Mouse (Mus musculus): ENCODE measurements around the gene Mast4. TPM values are rescaled to one million over a fixed set of nuclear protein-coding genes. Genes with fewer than 3 reads are reported as not detected.

Gene Mast4
- polyA plus RNA-seq, 1 experiment from 2014 or later, result 10.5 TPM

DNA sequence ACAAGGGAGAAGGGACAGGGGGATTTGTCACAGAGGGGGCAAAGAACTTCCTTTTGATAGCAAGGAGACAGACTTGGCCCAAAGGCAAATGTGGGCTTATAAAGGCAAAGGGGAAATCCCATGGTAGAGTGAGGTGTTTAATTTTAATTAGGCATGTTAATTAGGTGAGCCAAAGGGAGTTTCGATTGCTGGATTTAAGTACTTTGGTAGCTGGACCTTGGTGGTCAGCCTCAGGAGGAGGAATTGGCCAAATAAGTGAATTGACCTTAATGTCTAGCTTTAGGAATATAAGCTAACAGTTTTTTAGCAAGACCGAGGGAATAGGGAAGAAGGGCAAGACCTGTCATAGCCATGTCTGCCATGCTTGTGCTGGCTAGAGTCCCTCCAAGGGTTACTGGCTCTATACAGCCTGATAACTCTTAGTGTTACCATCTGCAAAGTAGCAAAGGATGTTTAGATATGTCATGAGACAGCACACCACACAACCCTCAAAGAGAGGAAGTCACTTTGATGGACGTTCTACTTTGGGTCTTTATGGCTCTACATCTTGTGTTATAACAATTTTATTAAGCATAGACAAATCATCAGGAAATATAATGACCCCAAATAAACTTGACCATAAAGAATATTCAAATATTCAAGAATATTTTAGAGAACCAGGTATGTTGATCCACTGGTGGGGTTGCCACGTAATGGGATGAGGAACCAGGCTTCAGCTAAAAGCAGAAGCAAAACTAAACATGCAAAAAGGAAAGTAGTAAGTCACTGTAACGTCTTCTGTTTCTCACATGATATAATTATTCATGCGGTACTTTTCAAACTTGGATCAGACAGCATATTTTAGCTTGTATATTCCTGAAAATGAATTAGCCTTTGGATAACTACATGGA is 644.9 kb downstream of the Mast4 start:
- ChIA-PET CTCF (interaction anchor here (1.0 to 1.6 kb wide), 2 partner anchors 10 to 26 kb away, joined by 3 to 6 read pairs; no protein-coding TSS in a partner anchor), POLR2A (no interaction called here)
- in situ Hi-C loops (cut with MboI; ENCODE audit: low pct_unique_long_range_greater_than_20kb), result loop anchor here (5.0 to 10.0 kb wide), 3 partner anchors 43 to 955 kb away; no protein-coding TSS in a partner anchor
- no peak for TF ChIP-seq CTCF (IDR thresholded peaks at IDR 0.05)
- DNase-seq (ENCODE audit: low read depth, low spot score) (no peak), ATAC-seq (no peak)
- H3K27me3 ChIP-seq, result no peaks in the 10 kb centered on the region

DNA sequence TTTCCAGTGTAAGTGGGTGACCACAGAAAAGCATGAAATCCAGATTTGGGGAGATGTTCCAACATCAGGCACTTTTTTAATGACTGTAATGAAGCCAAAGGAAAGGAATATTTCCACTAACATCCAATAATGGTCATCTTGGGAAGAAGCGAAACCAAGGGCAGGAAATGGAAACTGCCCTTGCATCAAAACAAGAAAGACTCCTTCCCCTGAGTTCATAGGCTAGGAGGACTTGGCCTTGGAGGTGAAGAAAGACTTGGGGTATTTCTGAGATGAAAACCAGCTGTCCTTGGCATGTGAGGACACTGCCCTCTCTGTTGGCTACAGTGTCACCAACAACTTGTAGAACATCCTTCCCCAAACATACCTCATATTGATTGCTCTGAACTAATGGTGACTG is 646.2 kb downstream of the Mast4 start:
- in situ Hi-C loops (cut with MboI; ENCODE audit: low pct_unique_long_range_greater_than_20kb), result loop anchor here (10.0 kb wide), 2 partner anchors 217 to 957 kb away; no protein-coding TSS in a partner anchor
- ATAC-seq (no peak), DNase-seq (ENCODE audit: low read depth, low spot score) (no peak)
- ChIA-PET CTCF (no interaction called here), POLR2A (no interaction called here)
- no peaks in the 10 kb centered on the region for H3K27me3 ChIP-seq
- TF ChIP-seq CTCF (IDR thresholded peaks at IDR 0.05), result no peak

DNA sequence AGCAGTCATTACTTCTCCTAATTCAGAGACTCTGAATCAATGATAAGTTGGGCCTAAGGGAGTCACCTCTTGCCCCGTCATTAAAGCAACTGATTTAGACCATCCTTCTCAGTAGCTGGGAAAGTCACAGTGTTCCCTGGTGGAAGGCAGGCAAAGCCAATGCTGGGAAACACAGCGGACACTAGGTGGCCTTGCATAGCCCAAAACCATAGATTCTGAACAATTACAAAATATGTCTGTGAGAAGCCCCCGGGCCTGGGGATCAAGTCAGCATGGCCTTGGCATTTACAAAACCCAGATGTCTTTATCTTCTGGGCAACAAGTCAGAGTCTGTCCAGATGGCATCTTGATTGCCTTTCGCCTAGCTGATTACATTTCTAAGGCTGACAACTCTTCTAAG is 649.4 kb downstream of the Mast4 start:
- ATAC-seq (no peak), DNase-seq (ENCODE audit: low read depth, low spot score) (no peak)
- TF ChIP-seq CTCF (IDR thresholded peaks at IDR 0.05), result no peak
- no peaks in the 10 kb centered on the region for H3K27me3 ChIP-seq
- CTCF ChIA-PET, result interaction anchor here (1.3 kb wide), 1 partner anchor 58 kb away, joined by 5 read pairs; no protein-coding TSS in a partner anchor
- in situ Hi-C loops (cut with MboI; ENCODE audit: low pct_unique_long_range_greater_than_20kb), result loop anchor here (5.0 to 10.0 kb wide), 3 partner anchors 220 to 960 kb away; no protein-coding TSS in a partner anchor
- POLR2A ChIA-PET, result no interaction called here
